Mouse (Mus musculus) G1E (cell line): ENCODE data around the gene Gm10037.
"Not testable (repeated sequence)": the region's sequence is repeated elsewhere in the genome, so short reads cannot be mapped to it uniquely, and the experiment has no call there.

Source experiments
- CTCF ChIP-seq: IDR thresholded peaks from 2 replicates; pipeline ENCODE4 v1.5.1; 2012; ENCODE audit warnings: low read depth, low read length, inconsistent platforms, mixed read lengths
- TAL1 ChIP-seq: conservative IDR thresholded peaks from 2 replicates; pipeline ENCODE4 v1.6.1; 2012; ENCODE audit warnings: low read depth, low read length, inconsistent platforms, mixed read lengths

GRCm38 (mm10) chr13:67799151-67799550 is 31.8 kb upstream of the Gm10037 start:
- TF ChIP-seq CTCF, TAL1: not testable (repeated sequence)
